20 mouse cellular contexts compared by ENCODE assay signal in the genomic region with DNA sequence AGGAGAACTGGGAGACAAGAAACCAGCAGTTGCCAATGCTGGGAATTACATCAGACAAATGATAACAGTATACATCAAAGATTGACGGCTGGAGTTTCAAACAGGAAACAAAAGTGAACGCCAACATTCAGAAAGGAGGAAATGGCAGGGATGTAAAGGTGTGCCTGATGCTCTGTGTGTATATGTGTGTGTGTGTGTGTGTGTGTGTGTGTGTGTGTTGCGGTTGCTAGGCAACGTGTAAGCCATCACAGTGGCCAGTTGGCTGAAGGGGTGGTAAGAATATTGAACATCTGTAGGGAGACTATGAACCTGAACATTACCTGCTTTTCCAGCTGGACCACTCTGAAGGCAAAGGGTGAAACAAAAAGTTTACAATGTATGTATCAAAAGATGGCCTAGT.
"Had no signal": no experiment of that assay in that cellular context is flagged by ENCODE, and none has a peak within 500 bp of the region (broad histone marks: within the 10 kb centered on the region; RNA-seq: fewer than 3 reads in every experiment).

No protein-coding gene starts in this region.

- H3K9ac ChIP-seq: forebrain, embryonic 15.5 days; forebrain, postnatal 0 days; hindbrain, embryonic 13.5 days; hindbrain, embryonic 15.5 days; limb, embryonic 13.5 days; limb, embryonic 15.5 days had no signal

- H3K27ac ChIP-seq: forebrain, embryonic 15.5 days; heart, adult 2 months; hindbrain, embryonic 13.5 days; hindbrain, embryonic 15.5 days; hindbrain, postnatal 0 days; limb, embryonic 13.5 days; limb, embryonic 15.5 days had no signal

- H3K9me3 ChIP-seq: forebrain, embryonic 15.5 days; hindbrain, embryonic 13.5 days; hindbrain, embryonic 15.5 days; limb, embryonic 13.5 days; limb, embryonic 15.5 days had no signal

- H3K36me3 ChIP-seq: forebrain, embryonic 15.5 days; hindbrain, embryonic 13.5 days; hindbrain, embryonic 15.5 days; limb, embryonic 13.5 days; limb, embryonic 15.5 days had no signal

- DNase-seq: forebrain, postnatal 0 days; gastrocnemius, postnatal 14 days; gastrocnemius, postnatal 36 days; heart, adult 11 months; heart, adult 2 months; heart, postnatal 10 days; kidney, adult 11 months; kidney, adult 2 months; kidney, postnatal 10 days; kidney, postnatal 36 days; layer of hippocampus, adult 9-11 months; layer of hippocampus, postnatal 36 days; left cerebral cortex, postnatal 4 days had no signal

- H3K27me3 ChIP-seq: forebrain, embryonic 15.5 days; hindbrain, embryonic 13.5 days; hindbrain, embryonic 15.5 days; limb, embryonic 13.5 days; limb, embryonic 15.5 days had no signal

- H3K4me2 ChIP-seq: forebrain, embryonic 15.5 days; heart, embryonic 11.5 days; hindbrain, embryonic 13.5 days; hindbrain, embryonic 15.5 days; limb, embryonic 13.5 days; limb, embryonic 15.5 days had no signal

- H3K4me3 ChIP-seq: forebrain, embryonic 15.5 days; heart, adult 2 months; hindbrain, embryonic 13.5 days; hindbrain, embryonic 15.5 days; limb, embryonic 13.5 days; limb, embryonic 15.5 days had no signal

- ATAC-seq: forebrain, embryonic 15.5 days; forebrain, postnatal 0 days had no signal

- H3K4me1 ChIP-seq: hindbrain, embryonic 15.5 days had no signal
